Mouse (Mus musculus) hindbrain, embryonic 10.5 days (tissue): ENCODE results near the gene Hoxd4. TPM values are rescaled to one million over a fixed set of nuclear protein-coding genes. Genes with fewer than 3 reads are reported as not detected.
A peak's percentile ranks its signal among the peaks of the same experiment; 100 is the strongest.

ENCODE experiments used
- DNase-seq: peaks from one replicate; pipeline ENCODE4 v3.0.0-alpha.2; 2017; ENCODE audit warnings: low spot score
- H3K27ac ChIP-seq: fragments of 300-500 bp; sonication (generic); 2 replicates; pipeline ENCODE4 v1.5.1; 2016; ENCODE audit warnings: mild to moderate bottlenecking, moderate library complexity
- H3K27me3 ChIP-seq: fragments of 300-500 bp; sonication (generic); 2 replicates; pipeline ENCODE4 v1.6.1; 2016; ENCODE audit warnings: mild to moderate bottlenecking; ENCODE audit not compliant: poor library complexity, insufficient read depth, severe bottlenecking
- H3K36me3 ChIP-seq: fragments of 300-500 bp; sonication (generic); 2 replicates; pipeline ENCODE4 v1.6.1; 2016; ENCODE audit warnings: mild to moderate bottlenecking, moderate library complexity
- H3K4me1 ChIP-seq: fragments of 300-500 bp; sonication (generic); replicated peaks from 2 replicates; pipeline ENCODE4 v1.6.1; 2016; ENCODE audit warnings: mild to moderate bottlenecking
- H3K4me3 ChIP-seq: fragments of 300-500 bp; sonication (generic); 2 replicates; pipeline ENCODE4 v1.5.1; 2016; ENCODE audit warnings: mild to moderate bottlenecking, moderate library complexity
- H3K9me3 ChIP-seq: fragments of 300-500 bp; sonication (generic); 2 replicates; pipeline ENCODE4 v1.6.1; 2016; ENCODE audit warnings: mild to moderate bottlenecking, moderate library complexity
- WGBS: fragments of 180-500 bp; shearing (Covaris S2); methylation state at CpG from one replicate; pipeline ENCODE4 v1.1.7; 2016; 5-methylcytosine and 5-hydroxymethylcytosine counted together
- polyA plus RNA-seq: library from polyadenylated mRNA; unstranded; fragments of >200 nt; fragmentation: Nextera tagmentation; extraction: Ambion mirVana; gene quantifications from 2 replicates; pipeline ENCODE4 v1.2.1, GENCODE M21; 2016

Hoxd4 gene
- polyA plus RNA-seq, 1 experiment from 2014 or later = 2.6 TPM

DNA sequence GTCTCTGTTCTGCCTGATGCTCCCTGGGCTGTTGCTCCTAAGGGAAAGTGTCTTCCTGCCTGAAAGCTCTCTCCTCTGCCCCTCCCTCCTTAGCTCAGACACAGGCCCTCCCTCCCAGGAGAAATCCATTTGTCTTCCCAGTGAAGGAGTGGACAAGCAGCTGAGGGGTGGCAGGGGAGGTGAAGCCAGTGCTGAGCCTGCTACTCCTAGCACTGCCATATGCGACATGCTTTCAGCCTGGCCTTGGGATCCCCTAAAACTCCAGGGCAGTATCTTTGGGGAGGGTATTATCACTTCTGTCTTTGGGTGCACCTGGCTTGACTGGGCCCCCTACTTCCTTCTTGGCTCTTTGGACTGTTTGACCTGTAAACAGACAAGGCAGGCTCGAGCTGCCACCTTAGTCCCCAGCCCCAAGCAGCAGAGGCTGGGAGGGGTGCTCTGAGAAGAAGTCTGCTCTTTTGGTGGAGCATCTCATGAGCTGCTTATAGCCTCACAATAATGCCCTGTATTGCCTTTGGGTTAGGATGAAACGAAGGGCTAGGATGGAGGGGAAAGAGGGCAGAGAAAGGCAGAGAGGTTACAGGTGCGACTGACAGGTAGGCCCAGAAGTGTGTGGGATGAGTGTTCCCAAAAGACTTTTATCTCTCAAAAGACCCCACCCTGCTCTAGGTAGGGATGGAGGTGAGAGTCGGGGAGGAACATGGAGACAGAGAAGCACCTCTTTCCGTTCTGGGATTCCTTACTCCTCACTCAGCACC is 34.0 kb downstream of the Hoxd4 start:
- H3K27me3 ChIP-seq = peaks cover 100% of the 10 kb centered on the region
- H3K9me3 ChIP-seq = no peaks in the 10 kb centered on the region
- peak overlapping the region; percentile 48 for H3K4me3 ChIP-seq
- peak; percentile 33 for DNase-seq
- H3K27ac ChIP-seq = peak overlapping the region; percentile 85
- WGBS = 0% methylated on average over 6 of the region's 6 CpGs
- H3K4me1 ChIP-seq = peaks cover 26% of the 10 kb centered on the region
- no peaks in the 10 kb centered on the region for H3K36me3 ChIP-seq

GRCm38 (mm10) chr2:74746298-74746921 is 34.7 kb downstream of the Hoxd4 start:
- H3K36me3 ChIP-seq = no peaks in the 10 kb centered on the region
- peaks cover 100% of the 10 kb centered on the region for H3K27me3 ChIP-seq
- no peaks in the 10 kb centered on the region for H3K9me3 ChIP-seq
- peaks cover 28% of the 10 kb centered on the region for H3K4me1 ChIP-seq
- DNase-seq = peak; percentile 58
- under 1% methylated on average over 58 of the region's 58 CpGs for WGBS
- H3K27ac ChIP-seq = peak overlapping the region; percentile 85
- H3K4me3 ChIP-seq = peak overlapping the region; percentile 48

DNA sequence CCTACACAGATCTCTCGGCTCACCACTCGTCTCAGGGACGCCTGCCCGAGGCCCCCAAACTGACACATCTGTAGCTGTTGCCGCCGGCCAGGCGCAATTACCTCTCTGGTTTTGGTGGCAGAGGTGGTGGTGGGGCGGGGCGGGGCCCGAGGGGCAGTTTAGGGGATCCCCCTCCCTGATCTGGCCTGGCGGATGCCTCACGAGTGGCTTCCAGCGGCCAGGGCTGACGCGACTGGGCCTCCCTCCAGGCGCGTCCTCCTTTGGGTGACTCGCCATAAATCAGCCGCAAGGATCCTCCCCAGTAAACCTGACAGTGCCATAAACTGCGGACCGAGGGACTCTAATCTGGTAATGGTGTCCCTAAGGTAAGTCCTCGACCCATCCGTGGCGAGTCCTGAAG is 35.3 kb downstream of the Hoxd4 start:
- no peaks in the 10 kb centered on the region for H3K9me3 ChIP-seq
- DNase-seq = peak; percentile 55
- peak overlapping the region; percentile 85 for H3K27ac ChIP-seq
- H3K36me3 ChIP-seq = no peaks in the 10 kb centered on the region
- H3K4me3 ChIP-seq = peak overlapping the region; percentile 48
- peaks cover 33% of the 10 kb centered on the region for H3K4me1 ChIP-seq
- WGBS = under 1% methylated on average over 24 of the region's 24 CpGs
- peaks cover 100% of the 10 kb centered on the region for H3K27me3 ChIP-seq

GRCm38 (mm10) chr2:74747661-74748141 is 36.0 kb downstream of the Hoxd4 start:
- DNase-seq = peak; percentile 43
- Histone ChIP-seq H3K9me3 (no peaks in the 10 kb centered on the region), H3K36me3 (no peaks in the 10 kb centered on the region), H3K4me3 (peak overlapping the region; percentile 48), H3K4me1 (peaks cover 40% of the 10 kb centered on the region), H3K27ac (peak overlapping the region; percentile 85), H3K27me3 (peaks cover 100% of the 10 kb centered on the region)
- WGBS = 3% methylated on average over 11 of the region's 11 CpGs

GRCm38 (mm10) chr2:74748436-74748995 is 36.8 kb downstream of the Hoxd4 start:
- H3K9me3 ChIP-seq = no peaks in the 10 kb centered on the region
- peaks cover 100% of the 10 kb centered on the region for H3K27me3 ChIP-seq
- no peaks in the 10 kb centered on the region for H3K36me3 ChIP-seq
- peak overlapping the region; percentile 48 for H3K4me3 ChIP-seq
- peak overlapping the region; percentile 83 for H3K27ac ChIP-seq
- peak; percentile 17 for DNase-seq
- 4% methylated on average over 9 of the region's 9 CpGs for WGBS
- H3K4me1 ChIP-seq = peaks cover 48% of the 10 kb centered on the region

- WGBS = under 1% methylated on average over 47 of the region's 47 CpGs
- peaks cover 100% of the 10 kb centered on the region for H3K27me3 ChIP-seq
- H3K4me3 ChIP-seq = peak overlapping the region; percentile 48
- peaks cover 48% of the 10 kb centered on the region for H3K4me1 ChIP-seq
- H3K27ac ChIP-seq = peak overlapping the region; percentile 83
- peak; percentile 85 for DNase-seq
- no peaks in the 10 kb centered on the region for H3K36me3 ChIP-seq
- H3K9me3 ChIP-seq = no peaks in the 10 kb centered on the region
These were observed 37.8 kb downstream of the Hoxd4 start for GRCm38 (mm10) chr2:74749337-74750121.

DNA sequence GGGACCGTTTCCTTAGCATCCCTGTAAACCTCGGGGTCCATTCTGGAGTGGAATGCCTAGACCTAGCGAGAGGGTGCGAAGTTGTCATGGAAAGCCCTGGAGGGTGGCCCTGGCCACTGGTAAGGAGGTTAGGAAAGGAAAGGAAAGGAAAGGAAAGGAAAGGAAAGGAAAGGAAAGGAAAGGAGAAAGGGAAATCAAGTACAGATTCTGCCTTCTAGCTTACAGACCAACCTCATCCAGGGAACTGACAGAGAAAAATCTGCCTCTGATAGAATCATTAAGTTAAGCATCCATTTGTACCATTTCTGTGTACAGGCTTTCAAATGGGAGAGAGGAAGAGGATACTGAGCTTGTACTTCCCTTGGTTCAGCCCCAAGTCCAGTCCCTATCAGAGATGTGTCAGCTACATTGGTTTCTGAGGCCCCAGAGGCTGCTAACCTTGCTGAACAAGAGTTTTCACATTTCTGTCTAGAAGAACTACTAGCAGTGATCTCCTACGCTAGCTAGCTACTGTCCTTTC is 39.1 kb downstream of the Hoxd4 start:
- Histone ChIP-seq H3K4me3 (peak overlapping the region; percentile 48; the same call in 1 of the 2 replicates), H3K27me3 (peaks cover 100% of the 10 kb centered on the region), H3K4me1 (peaks cover 48% of the 10 kb centered on the region), H3K27ac (peak overlapping the region; percentile 83; the same call in 1 of the 2 replicates), H3K36me3 (no peaks in the 10 kb centered on the region), H3K9me3 (no peaks in the 10 kb centered on the region)
- DNase-seq = peak; percentile 22
- 12% methylated on average over 5 of the region's 5 CpGs for WGBS

DNA sequence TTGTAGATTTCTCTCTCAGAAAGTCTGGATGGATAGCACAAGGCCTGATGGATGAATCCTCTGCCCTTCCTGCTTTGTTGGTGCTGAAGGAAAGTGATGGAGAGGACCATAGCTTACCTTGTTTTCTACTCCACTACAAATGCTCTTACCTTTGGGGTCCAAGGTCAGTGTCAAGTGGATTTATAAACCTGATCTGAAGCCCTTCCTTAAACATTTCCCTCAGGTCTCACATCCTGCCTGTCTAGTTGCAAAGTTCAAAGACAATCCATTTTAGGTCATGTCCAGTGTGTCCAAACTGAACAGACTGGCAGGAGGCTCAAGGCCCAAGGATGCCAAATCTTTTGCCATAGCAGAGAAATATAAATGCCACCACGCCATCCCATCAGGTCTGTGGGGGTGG is 40.1 kb downstream of the Hoxd4 start:
- H3K27ac ChIP-seq = 0 out of 2 replicates have a peak overlapping the region, but pooled peaks have one; percentile 84
- peak; percentile 19 for DNase-seq

GRCm38 (mm10) chr2:74752431-74753174 is 40.9 kb downstream of the Hoxd4 start:
- 1% methylated on average over 45 of the region's 45 CpGs for WGBS
- H3K4me1 ChIP-seq = peaks cover 38% of the 10 kb centered on the region
- peak overlapping the region; percentile 84 for H3K27ac ChIP-seq
- DNase-seq = peak; percentile 68
- no peaks in the 10 kb centered on the region for H3K9me3 ChIP-seq
- no peaks in the 10 kb centered on the region for H3K36me3 ChIP-seq
- H3K4me3 ChIP-seq = peak overlapping the region; percentile 45
- peaks cover 100% of the 10 kb centered on the region for H3K27me3 ChIP-seq

More for the DNA sequence above, 40.1 kb downstream of the Hoxd4 start:
- Histone ChIP-seq H3K27me3 (peaks cover 100% of the 10 kb centered on the region), H3K36me3 (no peaks in the 10 kb centered on the region), H3K4me3 (no peak overlapping the region), H3K9me3 (no peaks in the 10 kb centered on the region), H3K4me1 (peaks cover 40% of the 10 kb centered on the region)
- WGBS = 70% methylated on average over 1 of the region's 1 CpGs

DNA sequence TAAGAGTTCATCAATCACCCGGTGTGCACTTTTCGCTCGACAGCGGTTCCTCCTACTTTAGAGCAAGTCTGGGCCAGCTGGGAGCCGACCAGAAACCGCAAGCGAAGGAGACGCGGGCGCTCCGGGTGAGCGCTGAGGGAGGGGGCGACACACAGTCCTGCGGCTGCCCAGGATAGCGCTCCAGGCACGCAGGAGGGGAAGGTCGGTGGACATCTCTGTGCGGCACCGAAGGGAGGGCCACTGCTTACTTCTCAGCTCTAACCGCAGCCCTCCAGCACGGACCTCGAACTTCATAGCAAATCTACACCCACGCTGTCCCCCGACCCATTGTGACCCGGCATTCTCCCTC is 41.4 kb downstream of the Hoxd4 start:
- peaks cover 38% of the 10 kb centered on the region for H3K4me1 ChIP-seq
- no peaks in the 10 kb centered on the region for H3K9me3 ChIP-seq
- no peaks in the 10 kb centered on the region for H3K36me3 ChIP-seq
- peaks cover 100% of the 10 kb centered on the region for H3K27me3 ChIP-seq
- peak overlapping the region; percentile 84 for H3K27ac ChIP-seq
- H3K4me3 ChIP-seq = peak overlapping the region; percentile 45
- under 1% methylated on average over 25 of the region's 25 CpGs for WGBS
- DNase-seq = no peak

- 16% methylated on average over 5 of the region's 5 CpGs for WGBS
- H3K9me3 ChIP-seq = no peaks in the 10 kb centered on the region
- peaks cover 38% of the 10 kb centered on the region for H3K4me1 ChIP-seq
- no peaks in the 10 kb centered on the region for H3K36me3 ChIP-seq
- H3K27me3 ChIP-seq = peaks cover 100% of the 10 kb centered on the region
- H3K27ac ChIP-seq = no peak overlapping the region
- DNase-seq = peak; percentile 7
- no peak overlapping the region for H3K4me3 ChIP-seq
These were observed 42.0 kb downstream of the Hoxd4 start for GRCm38 (mm10) chr2:74753711-74754110.

DNA sequence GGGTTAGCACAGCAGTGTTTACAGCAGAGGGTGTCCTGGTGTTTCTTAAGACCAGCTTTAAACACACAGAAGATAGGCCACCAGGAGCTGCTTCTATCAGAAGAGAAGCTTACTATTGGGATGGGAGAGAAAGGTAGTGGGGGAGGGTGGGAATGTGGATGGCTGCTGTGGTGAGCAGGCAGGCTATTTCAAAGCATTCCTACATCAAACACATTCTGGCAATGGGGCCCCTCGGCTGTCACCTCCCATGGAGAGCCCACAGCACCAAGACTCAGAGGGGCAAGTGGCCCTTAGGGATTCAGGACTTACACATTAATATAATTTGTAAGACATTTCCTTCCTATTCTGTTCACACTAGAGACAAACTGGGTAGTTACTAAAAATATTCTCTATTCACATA is 48.4 kb downstream of the Hoxd4 start:
- H3K27me3 ChIP-seq = peaks cover 99% of the 10 kb centered on the region
- no peaks in the 10 kb centered on the region for H3K9me3 ChIP-seq
- H3K27ac ChIP-seq = no peak overlapping the region
- H3K4me1 ChIP-seq = peaks cover 20% of the 10 kb centered on the region
- no peak for DNase-seq
- WGBS = 0% methylated on average over 1 of the region's 1 CpGs
- H3K36me3 ChIP-seq = no peaks in the 10 kb centered on the region
- H3K4me3 ChIP-seq = no peak overlapping the region
